ENCODE assay signal across 8 mouse cellular contexts in genomic region chr1:120154232-120154631, GRCm38 (mm10). TPM values are rescaled to one million over a fixed set of nuclear protein-coding genes. Genes with fewer than 3 reads are reported as not detected.
A peak's percentile ranks its signal among the peaks of the same experiment; 100 is the strongest.
DNase-seq lines count a peak whose midpoint lies in the region; ATAC-seq and TF ChIP-seq lines count a peak whose summit lies in the region.
"Had no signal": no experiment of that assay in that cellular context is flagged by ENCODE, and none has a peak within 500 bp of the region (broad histone marks: within the 10 kb centered on the region; RNA-seq: fewer than 3 reads in every experiment).

No protein-coding gene starts in this region.

- H3K9me3 ChIP-seq in kidney, embryonic 14.5 days (ENCODE audit: control insufficient read depth, low read length): no peaks in the 10 kb centered on the region
- H3K9me3 ChIP-seq: limb, embryonic 12.5 days had no signal

- no peaks in the 10 kb centered on the region for H3K27me3 ChIP-seq in kidney, embryonic 14.5 days (ENCODE audit: control insufficient read depth, insufficient read depth, low read length)
- no peaks in the 10 kb centered on the region for H3K27me3 ChIP-seq in small intestine, adult 2 months (ENCODE audit: control insufficient read depth, insufficient read depth, low read length)
- H3K27me3 ChIP-seq: limb, embryonic 12.5 days had no signal

- H3K4me2 ChIP-seq in kidney, embryonic 14.5 days (replicated peaks; ENCODE audit: low read depth, low read length): no peak overlapping the region
- H3K4me2 ChIP-seq: limb, embryonic 12.5 days had no signal

- no peaks in the 10 kb centered on the region for H3K4me1 ChIP-seq in kidney, embryonic 14.5 days (ENCODE audit: control insufficient read depth, insufficient read depth, low read length)
- H3K4me1 ChIP-seq in small intestine, adult 2 months (ENCODE audit: control insufficient read depth, insufficient read depth, insufficient read length, low read length): no peaks in the 10 kb centered on the region
- H3K4me1 ChIP-seq: limb, embryonic 12.5 days had no signal

- H3K36me3 ChIP-seq in kidney, embryonic 14.5 days (ENCODE audit: control insufficient read depth, insufficient read depth, low read length): no peaks in the 10 kb centered on the region
- no peaks in the 10 kb centered on the region for H3K36me3 ChIP-seq in small intestine, adult 2 months (ENCODE audit: control insufficient read depth, insufficient read depth, low read length)
- H3K36me3 ChIP-seq: limb, embryonic 12.5 days had no signal

- H3K27ac ChIP-seq in kidney, embryonic 14.5 days (ENCODE audit: low read depth, low read length): no peak overlapping the region
- no peak overlapping the region for H3K27ac ChIP-seq in small intestine, adult 2 months (ENCODE audit: insufficient read depth, low read depth, low read length)
- H3K27ac ChIP-seq: limb, embryonic 12.5 days had no signal

- TF ChIP-seq POLR2A in small intestine, adult 2 months (IDR thresholded peaks at IDR 0.05; ENCODE audit: low read depth, low read length): no peak

- H3K9ac ChIP-seq in kidney, embryonic 14.5 days (ENCODE audit: low read depth, low read length): no peak overlapping the region
- H3K9ac ChIP-seq: limb, embryonic 12.5 days had no signal

- peak; percentile 44; the same call in 1 of the 2 replicates for ATAC-seq in kidney, embryonic 14.5 days (ENCODE audit: low FRiP score, low TSS enrichment)

- peak; percentile 27 for DNase-seq in kidney, adult 18-20 months
- DNase-seq in kidney, adult 11 months: no peak
- peak; percentile 24 for DNase-seq in urinary bladder, postnatal 25 days (ENCODE audit: low spot score)
- no peak for DNase-seq in urinary bladder, postnatal 10 days (ENCODE audit: low spot score)
- DNase-seq in adrenal gland, postnatal 25 days: peak; percentile 15

- TF ChIP-seq CTCF in small intestine, adult 2 months (IDR thresholded peaks at IDR 0.05; ENCODE audit: extremely low read depth, insufficient read length, insufficient replicate concordance, low read depth, low read length): peak; percentile 64; the same call in 1 of the 2 replicates

- no peak overlapping the region for H3K4me3 ChIP-seq in kidney, embryonic 14.5 days (ENCODE audit: low read length)
- no peak overlapping the region for H3K4me3 ChIP-seq in small intestine, adult 2 months (ENCODE audit: low read depth, low read length)
- H3K4me3 ChIP-seq: limb, embryonic 12.5 days had no signal

RNA-seq across cellular contexts. Expression of gene 3110009E18Rik, which starts 33.2 kb away (rescaled TPM):
- total RNA-seq in adrenal gland, postnatal 25 days (2021): 13.2 and 14.5 TPM in 2 replicates
- polyA plus RNA-seq in kidney, embryonic 14.5 days (2014; fragmentation: Nextera tagmentation; extraction: Ambion mirVana): 22.2 and 31.9 TPM in 2 replicates
- not detected in 2 replicates for polyA plus RNA-seq in small intestine, adult 2 months (2012; rRNA removed)

RNA-seq across cellular contexts. Expression of gene Dbi, which starts 33.4 kb away (rescaled TPM):
- 791 and 964 TPM in 2 replicates for total RNA-seq in adrenal gland, postnatal 25 days (2021)
- polyA plus RNA-seq in kidney, embryonic 14.5 days (2014; fragmentation: Nextera tagmentation; extraction: Ambion mirVana): 571 and 767 TPM in 2 replicates
- 419 and 468 TPM in 2 replicates for polyA plus RNA-seq in small intestine, adult 2 months (2012; rRNA removed)

Comparison
In these comparisons a context has a peak if more than half of its experiments do, and no peak if none do; other contexts are left out.
1. DNase-seq: peak in kidney, adult 18-20 months (single experiment), urinary bladder, postnatal 25 days (single experiment) and adrenal gland, postnatal 25 days (single experiment); none in kidney, adult 11 months (single experiment) and urinary bladder, postnatal 10 days (single experiment).
2. RNA of gene 3110009E18Rik, which starts 33.2 kb away (polyA plus RNA-seq): 22.2 to 31.9 TPM in kidney, embryonic 14.5 days; not detected in small intestine, adult 2 months; every median in the first group is over 10 times any median in the second.